Mouse (Mus musculus): ENCODE data around the gene Mustn1.
A peak's percentile ranks its signal among the peaks of the same experiment; 100 is the strongest.

Mustn1 gene

GRCm38 (mm10) chr14:30902628-30903027 is 23.6 kb downstream of the Mustn1 start:
- no peak for DNase-seq (ENCODE audit: low read depth, low spot score)
- Histone ChIP-seq H3K27me3 (ENCODE audit: control insufficient read depth, insufficient read depth, low read length, poor library complexity, severe bottlenecking) (no peaks in the 10 kb centered on the region), H3K36me3 (ENCODE audit: control insufficient read depth, insufficient read depth, low read length, poor library complexity, severe bottlenecking) (no peaks in the 10 kb centered on the region)

- Histone ChIP-seq H3K27me3 (ENCODE audit: control insufficient read depth, insufficient read depth, low read length, poor library complexity, severe bottlenecking) (no peaks in the 10 kb centered on the region), H3K36me3 (ENCODE audit: control insufficient read depth, insufficient read depth, low read length, poor library complexity, severe bottlenecking) (no peaks in the 10 kb centered on the region)
- DNase-seq (ENCODE audit: low read depth, low spot score): no peak
Measured at GRCm38 (mm10) chr14:30903036-30903435, 24.0 kb downstream of the Mustn1 start.

- no peak for DNase-seq (ENCODE audit: low read depth, low spot score)
- Histone ChIP-seq H3K36me3 (ENCODE audit: control insufficient read depth, insufficient read depth, low read length, poor library complexity, severe bottlenecking) (no peaks in the 10 kb centered on the region), H3K27me3 (ENCODE audit: control insufficient read depth, insufficient read depth, low read length, poor library complexity, severe bottlenecking) (no peaks in the 10 kb centered on the region)
Measured at GRCm38 (mm10) chr14:30904307-30904706, 25.3 kb downstream of the Mustn1 start.

GRCm38 (mm10) chr14:30906001-30906400 is 27.0 kb downstream of the Mustn1 start:
- no peaks in the 10 kb centered on the region for H3K36me3 ChIP-seq (ENCODE audit: control insufficient read depth, insufficient read depth, low read length, poor library complexity, severe bottlenecking)
- no peaks in the 10 kb centered on the region for H3K27me3 ChIP-seq (ENCODE audit: control insufficient read depth, insufficient read depth, low read length, poor library complexity, severe bottlenecking)
- no peak for DNase-seq (ENCODE audit: low read depth, low spot score)

GRCm38 (mm10) chr14:30907814-30908265 is 28.8 kb downstream of the Mustn1 start:
- DNase-seq (ENCODE audit: low read depth, low spot score): peak; percentile 54
- H3K36me3 ChIP-seq (ENCODE audit: control insufficient read depth, insufficient read depth, low read length, poor library complexity, severe bottlenecking): no peaks in the 10 kb centered on the region
- no peaks in the 10 kb centered on the region for H3K27me3 ChIP-seq (ENCODE audit: control insufficient read depth, insufficient read depth, low read length, poor library complexity, severe bottlenecking)

GRCm38 (mm10) chr14:30911141-30911540 is 32.1 kb downstream of the Mustn1 start:
- no peaks in the 10 kb centered on the region for H3K36me3 ChIP-seq (ENCODE audit: control insufficient read depth, insufficient read depth, low read length, poor library complexity, severe bottlenecking)
- no peak for DNase-seq (ENCODE audit: low read depth, low spot score)

GRCm38 (mm10) chr14:30912641-30913040 is 33.6 kb downstream of the Mustn1 start:
- H3K36me3 ChIP-seq (ENCODE audit: control insufficient read depth, insufficient read depth, low read length, poor library complexity, severe bottlenecking): no peaks in the 10 kb centered on the region
- H3K27me3 ChIP-seq (ENCODE audit: control insufficient read depth, insufficient read depth, low read length, poor library complexity, severe bottlenecking): no peaks in the 10 kb centered on the region
- no peak for DNase-seq (ENCODE audit: low read depth, low spot score)

More at GRCm38 (mm10) chr14:30911141-30911540, 32.1 kb downstream of the Mustn1 start:
- no peaks in the 10 kb centered on the region for H3K27me3 ChIP-seq (ENCODE audit: control insufficient read depth, insufficient read depth, low read length, poor library complexity, severe bottlenecking)

GRCm38 (mm10) chr14:30913404-30913803 is 34.4 kb downstream of the Mustn1 start:
- DNase-seq (ENCODE audit: low read depth, low spot score): no peak
- H3K36me3 ChIP-seq (ENCODE audit: control insufficient read depth, insufficient read depth, low read length, poor library complexity, severe bottlenecking): no peaks in the 10 kb centered on the region
- no peaks in the 10 kb centered on the region for H3K27me3 ChIP-seq (ENCODE audit: control insufficient read depth, insufficient read depth, low read length, poor library complexity, severe bottlenecking)

GRCm38 (mm10) chr14:30916516-30916915 is 37.5 kb downstream of the Mustn1 start:
- no peaks in the 10 kb centered on the region for H3K36me3 ChIP-seq (ENCODE audit: control insufficient read depth, insufficient read depth, low read length, poor library complexity, severe bottlenecking)
- no peaks in the 10 kb centered on the region for H3K27me3 ChIP-seq (ENCODE audit: control insufficient read depth, insufficient read depth, low read length, poor library complexity, severe bottlenecking)
- no peak for DNase-seq (ENCODE audit: low read depth, low spot score)

- no peaks in the 10 kb centered on the region for H3K36me3 ChIP-seq (ENCODE audit: control insufficient read depth, insufficient read depth, low read length, poor library complexity, severe bottlenecking)
- H3K27me3 ChIP-seq (ENCODE audit: control insufficient read depth, insufficient read depth, low read length, poor library complexity, severe bottlenecking): no peaks in the 10 kb centered on the region
- DNase-seq (ENCODE audit: low read depth, low spot score): no peak
Measured at GRCm38 (mm10) chr14:30922053-30922670, 43.2 kb downstream of the Mustn1 start.

- Histone ChIP-seq H3K36me3 (ENCODE audit: control insufficient read depth, insufficient read depth, low read length, poor library complexity, severe bottlenecking) (no peaks in the 10 kb centered on the region), H3K27me3 (ENCODE audit: control insufficient read depth, insufficient read depth, low read length, poor library complexity, severe bottlenecking) (no peaks in the 10 kb centered on the region)
- no peak for DNase-seq (ENCODE audit: low read depth, low spot score)
Measured at GRCm38 (mm10) chr14:30923375-30924105, 44.5 kb downstream of the Mustn1 start, which contains the start of gene Itih3. Gene Itih3 (minus strand): TSS chr14:30923760.

- H3K27me3 ChIP-seq (ENCODE audit: control insufficient read depth, insufficient read depth, low read length, poor library complexity, severe bottlenecking): no peaks in the 10 kb centered on the region
- no peaks in the 10 kb centered on the region for H3K36me3 ChIP-seq (ENCODE audit: control insufficient read depth, insufficient read depth, low read length, poor library complexity, severe bottlenecking)
- DNase-seq (ENCODE audit: low read depth, low spot score): no peak
Measured at GRCm38 (mm10) chr14:30925492-30925891, 46.5 kb downstream of the Mustn1 start.

GRCm38 (mm10) chr14:30930386-30930785 is 51.4 kb downstream of the Mustn1 start:
- DNase-seq (ENCODE audit: low read depth, low spot score): no peak
- Histone ChIP-seq H3K27me3 (ENCODE audit: control insufficient read depth, insufficient read depth, low read length, poor library complexity, severe bottlenecking) (no peaks in the 10 kb centered on the region), H3K36me3 (ENCODE audit: control insufficient read depth, insufficient read depth, low read length, poor library complexity, severe bottlenecking) (no peaks in the 10 kb centered on the region)

All from splenic B cell, adult 2 months (primary cell).